Mouse (Mus musculus) layer of hippocampus, adult 11-12 months (tissue): ENCODE results near the gene Pde4d.

Experiments
- DNase-seq: peaks from one replicate; pipeline ENCODE4 v3.0.0; 2022; ENCODE audit warnings: low spot score

Pde4d gene

DNA sequence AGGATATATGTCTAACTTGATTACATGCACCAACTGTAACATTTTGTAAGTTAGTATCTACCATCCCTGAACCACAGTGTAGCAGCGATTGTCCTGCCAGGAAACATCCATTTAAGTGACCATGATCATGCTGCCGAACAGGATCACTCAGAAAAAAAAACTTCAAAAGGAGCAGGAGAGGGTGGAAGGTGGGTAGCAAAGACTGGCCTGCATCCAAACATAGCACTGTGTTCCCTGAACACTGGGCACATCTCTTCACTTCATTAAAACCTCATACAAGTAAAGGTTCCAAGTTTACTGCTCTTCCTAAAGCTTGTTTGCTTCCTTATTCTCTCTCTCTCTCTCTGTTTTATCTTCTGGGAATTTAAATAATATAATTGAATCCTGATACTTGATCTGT lies 1256.4 kb downstream of the Pde4d start:
- DNase-seq = no peak

GRCm38 (mm10) chr13:109706579-109706978 lies 1256.8 kb downstream of the Pde4d start:
- no peak for DNase-seq

DNA sequence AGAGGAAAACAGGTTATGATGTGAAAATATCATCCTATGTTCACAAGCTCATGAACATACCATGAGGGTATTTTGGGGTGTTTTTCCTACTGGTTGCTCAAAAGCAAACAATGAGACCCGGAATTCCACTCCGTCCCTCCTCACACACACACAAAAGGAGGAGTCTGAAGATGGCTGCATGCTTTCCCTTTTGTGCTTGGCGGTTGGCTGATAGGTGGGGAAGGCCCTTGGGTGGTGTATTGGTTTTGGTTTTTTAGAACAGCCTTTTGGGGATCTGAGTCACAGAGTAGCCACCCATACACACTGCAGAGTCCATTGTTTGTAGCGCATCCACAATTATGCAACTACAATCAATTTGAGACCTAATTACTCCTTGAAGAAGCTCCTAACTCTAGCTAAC lies 1257.4 kb downstream of the Pde4d start:
- DNase-seq = no peak

DNA sequence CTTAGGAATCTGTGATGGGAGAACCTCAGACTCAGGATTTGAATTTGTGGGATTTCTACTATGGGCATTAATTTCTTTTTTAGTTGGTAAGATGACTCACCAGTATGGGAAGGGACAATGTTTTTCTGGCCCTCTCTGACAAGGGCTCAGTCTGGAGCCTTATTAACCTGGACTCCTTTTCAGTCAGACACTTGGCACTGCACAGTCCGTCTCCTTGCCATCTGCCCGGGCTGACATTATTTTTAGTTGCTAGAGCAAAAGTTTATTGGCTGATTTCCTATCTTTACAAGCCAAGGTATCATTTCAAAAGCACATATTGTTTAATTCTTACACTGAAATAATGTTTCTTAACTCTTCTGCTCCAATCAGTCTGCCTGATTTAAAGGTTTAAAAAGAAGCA lies 1258.6 kb downstream of the Pde4d start:
- no peak for DNase-seq

- DNase-seq = no peak
These were observed 1264.8 kb downstream of the Pde4d start for GRCm38 (mm10) chr13:109714581-109714980.

DNA sequence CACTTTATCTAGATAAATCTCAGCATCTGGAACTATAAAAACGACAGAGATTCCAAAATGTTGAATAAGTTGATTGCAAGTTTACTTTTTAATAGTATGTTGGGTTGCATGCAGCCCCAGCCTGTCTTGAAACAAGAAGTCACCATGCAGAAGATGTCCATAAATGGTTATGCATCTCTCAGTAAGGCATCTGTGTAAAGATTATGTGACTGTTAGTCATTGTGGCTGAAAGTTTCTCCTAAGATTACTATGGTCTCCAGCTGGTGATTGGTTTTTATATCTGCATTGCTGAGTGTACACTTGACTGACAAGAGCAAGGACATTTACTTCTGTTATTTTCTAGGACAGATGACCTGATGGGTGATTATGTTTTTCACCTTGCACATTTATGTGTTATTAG lies 1265.6 kb downstream of the Pde4d start:
- DNase-seq = no peak

DNA sequence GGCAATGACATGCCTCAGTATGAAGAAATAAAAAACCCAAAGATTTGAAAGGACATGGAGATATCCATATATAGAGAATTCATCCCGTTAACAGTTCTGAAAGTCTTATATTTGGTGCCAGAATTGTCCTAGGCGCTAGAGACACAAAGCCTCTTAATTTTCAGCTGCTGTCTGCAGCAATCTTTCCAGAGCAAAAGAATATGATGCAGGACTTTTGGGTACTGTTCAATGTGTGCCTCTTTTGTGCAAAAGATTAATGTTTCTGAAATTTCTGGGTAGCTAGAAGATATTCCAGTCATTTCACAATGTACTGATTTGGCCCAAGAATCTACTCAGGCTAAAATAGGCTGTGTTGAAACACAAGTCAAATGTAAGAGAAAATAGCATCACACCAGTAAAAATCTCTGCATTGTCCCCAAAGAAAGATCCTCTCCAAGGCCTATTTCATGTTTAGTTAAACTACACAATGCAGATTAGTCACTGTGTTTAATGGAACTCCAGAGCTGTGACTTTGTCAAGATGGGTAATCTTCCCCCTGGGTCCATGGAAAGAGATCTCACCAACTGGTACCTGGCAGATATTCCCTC lies 1270.5 kb downstream of the Pde4d start:
- DNase-seq = no peak

- DNase-seq = no peak
These were observed 1272.7 kb downstream of the Pde4d start for GRCm38 (mm10) chr13:109722237-109723119.

DNA sequence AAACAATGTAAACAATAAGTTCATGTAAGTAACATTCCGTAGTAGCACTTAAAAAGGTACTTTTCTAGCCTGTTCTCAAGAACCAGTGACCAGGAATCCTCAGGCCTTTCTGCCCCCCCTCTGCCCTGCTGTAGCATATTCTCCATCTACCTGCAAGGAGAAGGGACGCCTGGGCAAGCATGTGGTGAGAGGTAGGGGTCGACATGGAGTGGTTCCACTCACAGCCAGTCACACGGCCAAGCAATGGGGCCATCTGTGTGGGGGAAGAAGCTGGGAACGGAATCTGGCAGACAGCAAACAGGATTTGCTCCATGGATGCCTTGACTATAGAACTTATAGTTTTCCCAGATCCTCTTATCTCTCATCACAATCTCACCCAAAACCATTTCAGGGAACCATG lies 1277.6 kb downstream of the Pde4d start:
- no peak for DNase-seq

GRCm38 (mm10) chr13:109729612-109730011 lies 1279.9 kb downstream of the Pde4d start:
- DNase-seq = no peak

DNA sequence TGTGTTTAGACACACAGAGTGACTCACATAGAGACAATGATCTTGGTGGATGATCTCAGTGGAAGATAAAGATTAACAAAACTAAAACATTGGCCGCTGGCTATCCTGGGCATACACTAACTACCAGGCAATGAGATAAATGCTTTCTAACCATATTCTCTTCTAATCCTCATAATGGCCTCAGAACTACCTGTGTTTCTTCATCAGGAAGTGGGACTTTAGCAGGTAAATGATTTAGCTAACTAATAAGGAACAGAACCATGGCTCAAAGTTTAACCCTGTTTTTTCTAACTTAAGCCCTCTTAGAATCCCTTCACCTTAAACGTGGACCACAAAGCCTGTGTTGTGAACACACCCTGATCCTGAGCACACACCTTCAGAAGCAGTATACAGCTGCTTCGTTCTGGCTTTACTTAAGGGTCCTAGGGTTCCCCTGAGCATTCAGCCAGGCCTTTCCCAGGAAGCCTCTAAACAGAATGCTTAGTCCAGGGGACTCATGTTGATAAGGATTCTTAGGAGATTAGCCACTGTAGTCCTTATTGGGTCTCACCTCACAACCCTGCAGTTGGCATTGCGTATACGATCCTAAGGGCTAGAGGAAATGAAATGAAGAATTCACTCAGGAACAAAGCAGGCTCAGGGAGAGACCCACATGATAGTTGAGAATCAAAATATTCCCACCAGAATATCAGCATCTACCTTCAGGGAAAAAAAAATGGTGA lies 1283.1 kb downstream of the Pde4d start:
- DNase-seq = no peak

DNA sequence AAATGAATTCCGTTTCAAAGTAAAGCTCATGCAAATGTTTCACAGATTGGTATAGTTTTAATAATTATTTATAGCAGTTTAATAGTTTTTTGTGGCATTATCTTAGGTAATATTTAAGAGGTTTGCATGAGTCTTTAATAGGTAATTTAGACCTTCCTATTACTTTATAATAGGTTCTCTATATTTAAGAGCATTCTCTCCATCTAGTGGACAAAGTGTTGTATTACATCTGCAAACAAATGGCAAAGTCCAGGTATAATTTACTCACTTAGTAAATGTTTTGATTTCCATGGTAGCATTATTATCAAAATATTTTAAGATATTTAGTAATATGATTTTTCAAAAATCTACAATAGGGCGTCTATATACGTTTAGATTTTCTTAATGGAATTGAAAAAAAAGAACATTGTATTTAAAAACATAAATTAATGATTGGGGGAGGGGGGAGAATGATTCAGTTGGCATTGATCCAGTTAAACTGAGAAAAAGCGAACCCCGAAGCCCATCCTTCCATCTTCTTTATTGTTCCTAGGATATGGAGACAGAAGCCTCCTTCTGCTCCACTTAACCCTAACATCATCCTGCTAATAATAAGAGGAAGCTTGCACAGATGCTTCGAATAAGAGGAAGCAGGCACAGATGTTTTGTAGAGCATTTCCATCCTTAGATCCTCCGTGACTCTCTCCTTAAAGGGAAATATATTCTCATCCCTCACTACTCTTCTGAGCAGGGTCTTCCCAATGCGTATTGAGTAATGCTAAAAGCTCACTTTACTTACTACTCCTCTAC lies 1286.7 kb downstream of the Pde4d start:
- no peak for DNase-seq

DNA sequence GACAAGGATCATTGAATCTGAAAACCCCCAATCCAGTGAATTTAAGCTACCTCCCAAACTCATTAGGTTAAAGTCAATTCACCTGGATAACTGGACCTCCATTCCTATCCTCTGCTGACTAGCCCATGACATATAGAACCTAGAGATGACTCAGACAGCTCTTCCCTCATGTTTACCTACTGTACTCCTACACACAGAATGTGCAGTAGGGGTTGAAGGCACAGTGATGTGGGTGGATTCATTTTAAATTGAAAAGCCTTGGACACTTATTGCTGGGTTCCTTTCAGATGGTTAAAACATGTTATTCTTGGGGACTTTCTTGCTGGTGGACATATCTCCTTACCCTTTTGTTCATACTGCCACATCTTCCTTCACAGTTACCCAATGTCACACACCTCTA lies 1296.7 kb downstream of the Pde4d start:
- DNase-seq = no peak

- DNase-seq = no peak
These were observed 1302.6 kb downstream of the Pde4d start for GRCm38 (mm10) chr13:109752236-109752863.

GRCm38 (mm10) chr13:109756854-109757253 lies 1307.1 kb downstream of the Pde4d start:
- no peak for DNase-seq

GRCm38 (mm10) chr13:109759201-109759600 lies 1309.5 kb downstream of the Pde4d start:
- no peak for DNase-seq

DNA sequence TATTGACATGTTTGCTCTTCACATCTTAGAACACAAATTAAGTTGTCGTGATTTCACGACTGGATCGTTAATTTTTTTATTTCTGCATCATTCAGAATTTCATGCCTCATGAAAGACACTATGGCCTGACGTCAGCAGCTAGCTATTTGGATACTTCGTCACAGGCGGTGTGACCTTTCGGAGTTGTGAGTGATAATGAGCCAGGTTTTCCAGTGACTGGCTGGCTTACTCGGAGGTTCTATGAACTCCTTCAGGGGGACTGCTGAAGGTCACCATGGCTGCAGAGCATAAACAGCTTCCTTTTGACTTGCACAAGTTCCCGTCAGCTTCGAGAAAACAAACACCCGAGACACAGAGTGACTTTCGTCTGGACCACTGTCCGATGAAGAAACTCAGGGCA lies 1311.3 kb downstream of the Pde4d start:
- no peak for DNase-seq

GRCm38 (mm10) chr13:109774791-109775190 lies 1325.0 kb downstream of the Pde4d start:
- DNase-seq = no peak

- no peak for DNase-seq
These were observed 1325.4 kb downstream of the Pde4d start for GRCm38 (mm10) chr13:109775197-109775596.

DNA sequence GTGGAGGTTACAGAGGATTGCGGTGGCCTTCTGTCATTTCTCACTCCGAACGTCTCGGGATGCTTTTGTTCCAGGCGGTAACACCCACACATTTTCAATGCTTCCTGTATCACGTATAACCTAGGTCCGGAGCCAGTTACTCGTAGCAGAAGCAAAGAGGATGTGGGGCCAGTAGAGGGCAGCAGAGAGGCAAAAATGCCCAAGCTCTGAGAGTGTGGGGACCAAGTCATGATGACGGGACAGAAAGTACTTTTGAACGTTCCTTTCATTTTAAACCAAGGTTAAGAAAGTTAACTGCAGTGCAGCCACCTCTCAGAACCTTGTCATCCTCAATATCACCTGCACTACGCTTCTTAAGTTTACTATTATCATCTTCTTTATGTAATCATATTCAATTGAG lies 1326.4 kb downstream of the Pde4d start:
- DNase-seq = peak; percentile 92

GRCm38 (mm10) chr13:109776995-109777394 lies 1327.2 kb downstream of the Pde4d start:
- no peak for DNase-seq

DNA sequence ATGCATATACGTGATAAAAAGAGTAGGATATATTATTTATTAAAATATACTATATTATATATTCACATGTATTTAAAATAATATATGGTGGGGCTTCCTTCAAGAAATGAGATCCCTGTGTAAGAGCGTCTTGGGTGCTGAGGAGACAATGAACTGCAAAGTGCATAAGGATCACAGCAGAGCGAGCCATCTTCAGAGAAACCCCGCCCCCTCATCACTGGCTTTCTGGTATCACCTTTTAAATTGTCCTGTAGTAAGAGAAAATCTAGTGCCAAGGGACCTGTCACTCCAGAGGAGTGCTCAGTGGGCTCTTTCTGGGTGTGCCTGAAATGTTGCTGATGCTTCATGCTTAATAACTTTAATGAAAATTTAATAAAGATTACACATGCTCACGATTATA lies 1327.7 kb downstream of the Pde4d start:
- DNase-seq = no peak
